21 mouse cellular contexts compared by ENCODE assay signal in the genomic region with DNA sequence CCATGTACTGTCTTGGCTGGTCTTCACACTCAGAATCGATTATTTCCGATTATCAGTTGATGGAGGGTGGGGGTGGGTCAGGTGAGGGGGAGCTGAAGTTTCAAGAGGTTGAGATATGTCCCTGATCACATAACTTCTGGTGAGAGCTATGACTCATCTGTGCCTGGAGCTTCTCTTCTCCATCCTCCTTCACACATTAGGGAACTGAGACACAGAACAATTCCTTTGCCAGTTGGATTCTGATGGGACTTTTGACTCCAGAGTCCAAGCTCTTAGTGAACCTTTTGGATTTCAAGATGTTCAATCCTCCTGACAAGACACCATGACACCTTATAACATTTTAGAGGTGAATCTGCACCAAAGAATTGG.
"Had no signal": no experiment of that assay in that cellular context is flagged by ENCODE, and none has a peak within 500 bp of the region (broad histone marks: within the 10 kb centered on the region; RNA-seq: fewer than 3 reads in every experiment).

No protein-coding gene starts in this region.

- H3K27me3 ChIP-seq: limb, embryonic 13.5 days; liver, embryonic 12.5 days; liver, embryonic 15.5 days; lung, embryonic 15.5 days; midbrain, embryonic 13.5 days had no signal

- ATAC-seq: liver, embryonic 12.5 days; midbrain, embryonic 13.5 days; midbrain, embryonic 16.5 days had no signal

- H3K4me3 ChIP-seq: layer of hippocampus, adult 2 months; limb, embryonic 10.5 days; limb, embryonic 13.5 days; liver, embryonic 12.5 days; liver, embryonic 15.5 days; lung, embryonic 15.5 days; megakaryocyte, embryonic 14.5 days; midbrain, embryonic 10.5 days; midbrain, embryonic 13.5 days; myocyte; neural tube, embryonic 13.5 days had no signal

- H3K4me1 ChIP-seq: limb, embryonic 10.5 days; limb, embryonic 13.5 days; liver, embryonic 15.5 days; lung, embryonic 15.5 days; megakaryocyte, embryonic 14.5 days; midbrain, embryonic 10.5 days; midbrain, embryonic 13.5 days; neural tube, embryonic 13.5 days had no signal

- DNase-seq: kidney, postnatal 25 days; liver; retina, postnatal 1 day; right cerebral cortex, postnatal 4 days; thymus, adult 2 months; thymus, postnatal 14 days; thymus, postnatal 4 days had no signal

- H3K9me3 ChIP-seq: limb, embryonic 10.5 days; limb, embryonic 13.5 days; liver, embryonic 12.5 days; liver, embryonic 15.5 days; lung, embryonic 15.5 days; megakaryocyte, embryonic 14.5 days; midbrain, embryonic 10.5 days; midbrain, embryonic 13.5 days; neural tube, embryonic 13.5 days had no signal

- H3K9ac ChIP-seq: limb, embryonic 13.5 days; liver, embryonic 12.5 days; liver, embryonic 15.5 days; lung, embryonic 15.5 days; midbrain, embryonic 13.5 days; neural tube, embryonic 13.5 days had no signal

- H3K4me2 ChIP-seq: limb, embryonic 13.5 days; liver, embryonic 12.5 days; liver, embryonic 15.5 days; lung, embryonic 15.5 days; midbrain, embryonic 13.5 days; neural tube, embryonic 13.5 days had no signal

- H3K27ac ChIP-seq: kidney, postnatal 0 days; layer of hippocampus, adult 2 months; limb, embryonic 10.5 days; limb, embryonic 13.5 days; liver, embryonic 12.5 days; liver, embryonic 15.5 days; lung, embryonic 15.5 days; midbrain, embryonic 10.5 days; midbrain, embryonic 13.5 days; neural tube, embryonic 13.5 days; stomach, postnatal 0 days had no signal

- H3K36me3 ChIP-seq: limb, embryonic 10.5 days; limb, embryonic 13.5 days; liver, embryonic 12.5 days; liver, embryonic 15.5 days; lung, embryonic 15.5 days; midbrain, embryonic 10.5 days; midbrain, embryonic 13.5 days; neural tube, embryonic 13.5 days had no signal
